Mouse (Mus musculus) MEL (cell line): ENCODE results near the gene Coq10a. TPM values are rescaled to one million over a fixed set of nuclear protein-coding genes. Genes with fewer than 3 reads are reported as not detected.

Experiments
- DNase-seq: peaks from one replicate; pipeline ENCODE4 v3.0.0; 2011; ENCODE audit warnings: low read depth, low spot score
- H3K27ac ChIP-seq: 2 replicates; pipeline ENCODE4 v1.5.1; 2012; ENCODE audit warnings: low read depth, mild to moderate bottlenecking, control low read depth, low read length, moderate library complexity; ENCODE audit not compliant: control insufficient read depth
- H3K27me3 ChIP-seq, 2 experiments: fragments of 150-350 bp in 1 of 2; sonication (generic) in 1 of 2; 2 replicates each; pipeline ENCODE4 v1.6.1; 2012; ENCODE audit warnings: low read length in 2 of 2, mild to moderate bottlenecking in 2 of 2, improper control_type of control experiment in 1 of 2, moderate library complexity in 1 of 2; ENCODE audit not compliant: insufficient read depth in 2 of 2, control insufficient read depth in 1 of 2
- H3K36me3 ChIP-seq, 2 experiments: 2 replicates each; pipeline ENCODE4 v1.6.1; 2012 to 2014; ENCODE audit warnings: low read length in 2 of 2, improper control_type of control experiment in 1 of 2, inconsistent platforms in 1 of 2, mild to moderate bottlenecking in 1 of 2; ENCODE audit not compliant: insufficient read depth in 2 of 2, control insufficient read depth in 1 of 2
- H3K4me1 ChIP-seq, 2 experiments: fragments of 150-350 bp in 1 of 2; sonication (generic) in 1 of 2; 2 replicates each; pipeline ENCODE4 v1.6.1; 2012; ENCODE audit warnings: low read length in 2 of 2, improper control_type of control experiment in 1 of 2, mild to moderate bottlenecking in 1 of 2; ENCODE audit not compliant: insufficient read depth in 2 of 2, control insufficient read depth in 1 of 2
- H3K4me3 ChIP-seq, 2 experiments: fragments of 150-350 bp in 1 of 2; sonication (generic) in 1 of 2; 2 replicates each; pipeline ENCODE4 v1.5.1; 2012; ENCODE audit warnings: low read depth in 2 of 2, low read length in 2 of 2, mild to moderate bottlenecking in 2 of 2, moderate library complexity in 2 of 2, control low read depth in 1 of 2, improper control_type of control experiment in 1 of 2; ENCODE audit not compliant: control insufficient read depth in 1 of 2, insufficient read depth in 1 of 2
- H3K79me2 ChIP-seq: 2 replicates; pipeline ENCODE4 v1.6.1; 2012; ENCODE audit warnings: mild to moderate bottlenecking, low read length, moderate library complexity; ENCODE audit not compliant: control insufficient read depth, poor library complexity, insufficient read depth
- H3K9ac ChIP-seq: 2 replicates; pipeline ENCODE4 v1.6.1; 2012; ENCODE audit warnings: low read depth, mild to moderate bottlenecking, control low read depth, low read length, moderate library complexity; ENCODE audit not compliant: control insufficient read depth, poor library complexity, severe bottlenecking
- H3K9me3 ChIP-seq: fragments of 150-350 bp; sonication (generic); replicated peaks from 2 replicates; pipeline ENCODE4 v1.6.1; 2012; ENCODE audit warnings: mild to moderate bottlenecking, low read length, improper control_type of control experiment, moderate library complexity; ENCODE audit not compliant: insufficient read depth
- CTCF ChIP-seq, 3 experiments: IDR thresholded peaks in 2 of 3; conservative IDR thresholded peaks in 1 of 3; 2 replicates each; pipeline ENCODE4 v1.5.1; 2011 to 2012; ENCODE audit warnings: low read length in 3 of 3, low read depth in 2 of 3, mild to moderate bottlenecking in 2 of 3, improper control_type of control experiment in 1 of 3, inconsistent platforms in 1 of 3, mixed read lengths in 1 of 3, moderate library complexity in 1 of 3; ENCODE audit not compliant: control insufficient read depth in 1 of 3, insufficient read depth in 1 of 3, poor library complexity in 1 of 3, severe bottlenecking in 1 of 3
- E2F4 ChIP-seq: IDR thresholded peaks from 2 replicates; pipeline ENCODE4 v1.6.1; 2011; ENCODE audit warnings: low read depth, low read length, improper control_type of control experiment, borderline replicate concordance
- GABPA ChIP-seq: IDR thresholded peaks from 2 replicates; pipeline ENCODE4 v1.6.1; 2012; ENCODE audit warnings: low read depth, mild to moderate bottlenecking, inconsistent platforms, low read length, improper control_type of control experiment, moderate library complexity
- GATA1 ChIP-seq: IDR thresholded peaks from 2 replicates; pipeline ENCODE4 v1.6.1; 2011; ENCODE audit warnings: low read depth, low read length, improper control_type of control experiment
- MAFK ChIP-seq: IDR thresholded peaks from 2 replicates; pipeline ENCODE4 v1.6.1; 2011; ENCODE audit warnings: low read depth, mild to moderate bottlenecking, low read length, improper control_type of control experiment, borderline replicate concordance
- MAX ChIP-seq: IDR thresholded peaks from 2 replicates; pipeline ENCODE4 v1.6.1; 2011; ENCODE audit warnings: low read length, improper control_type of control experiment
- MAZ ChIP-seq: IDR thresholded peaks from 2 replicates; pipeline ENCODE4 v1.6.1; 2012; ENCODE audit warnings: low read depth, mild to moderate bottlenecking, inconsistent platforms, low read length, improper control_type of control experiment
- MEF2A ChIP-seq: IDR thresholded peaks from 2 replicates; pipeline ENCODE4 v1.6.1; 2014; ENCODE audit warnings: low read depth, mild to moderate bottlenecking, inconsistent platforms, low read length, improper control_type of control experiment; ENCODE audit not compliant: poor library complexity, insufficient replicate concordance, severe bottlenecking; ENCODE audit errors: extremely low read depth
- MXI1 ChIP-seq: IDR thresholded peaks from 2 replicates; pipeline ENCODE4 v1.6.1; 2011; ENCODE audit warnings: mild to moderate bottlenecking, low read depth, low read length, improper control_type of control experiment
- MYC ChIP-seq: IDR thresholded peaks from 2 replicates; pipeline ENCODE4 v1.6.1; 2011; ENCODE audit warnings: low read depth, mild to moderate bottlenecking, low read length, improper control_type of control experiment, moderate library complexity
- NELFE ChIP-seq: IDR thresholded peaks from 2 replicates; pipeline ENCODE4 v1.6.1; 2011; ENCODE audit warnings: low read depth, low read length, improper control_type of control experiment
- NRF1 ChIP-seq: IDR thresholded peaks from 2 replicates; pipeline ENCODE4 v1.6.1; 2014; ENCODE audit warnings: low read depth, mild to moderate bottlenecking, inconsistent platforms, low read length, improper control_type of control experiment, moderate library complexity; ENCODE audit not compliant: poor library complexity, insufficient read depth, severe bottlenecking
- POLR2AphosphoS2 ChIP-seq: IDR thresholded peaks from 2 replicates; pipeline ENCODE4 v1.6.1; 2011; ENCODE audit warnings: low read length, improper control_type of control experiment
- POLR2AphosphoS5 ChIP-seq: IDR thresholded peaks from 2 replicates; pipeline ENCODE4 v1.6.1; 2012; ENCODE audit warnings: low read depth, borderline replicate concordance, mild to moderate bottlenecking, inconsistent platforms, low read length, moderate library complexity, mixed read lengths
- RAD21 ChIP-seq: IDR thresholded peaks from 2 replicates; pipeline ENCODE4 v1.6.1; 2011; ENCODE audit warnings: mild to moderate bottlenecking, low read depth, low read length, improper control_type of control experiment
- SIN3A ChIP-seq: IDR thresholded peaks from 2 replicates; pipeline ENCODE4 v1.6.1; 2012; ENCODE audit warnings: low read length, improper control_type of control experiment, inconsistent platforms
- SMC3 ChIP-seq: IDR thresholded peaks from 2 replicates; pipeline ENCODE4 v1.6.1; 2011; ENCODE audit warnings: low read depth, low read length, improper control_type of control experiment
- TAL1 ChIP-seq: IDR thresholded peaks from 2 replicates; pipeline ENCODE4 v1.6.1; 2012; ENCODE audit warnings: mild to moderate bottlenecking, inconsistent platforms, low read length, moderate library complexity, mixed read lengths
- TBP ChIP-seq: IDR thresholded peaks from 2 replicates; pipeline ENCODE4 v1.8.0; 2011; ENCODE audit warnings: low read depth, low read length, improper control_type of control experiment
- TCF12 ChIP-seq: IDR thresholded peaks from 2 replicates; pipeline ENCODE4 v1.6.1; 2014; ENCODE audit warnings: low read depth, mild to moderate bottlenecking, inconsistent platforms, low read length, improper control_type of control experiment, moderate library complexity
- USF1 ChIP-seq: IDR thresholded peaks from 2 replicates; pipeline ENCODE4 v1.6.1; 2014; ENCODE audit warnings: low read depth, mild to moderate bottlenecking, inconsistent platforms, low read length, improper control_type of control experiment, moderate library complexity
- USF2 ChIP-seq, 2 experiments: IDR thresholded peaks; 2 replicates each; pipeline ENCODE4 v1.6.1; 2011 to 2012; ENCODE audit warnings: improper control_type of control experiment in 2 of 2, low read length in 2 of 2, borderline replicate concordance in 1 of 2, inconsistent platforms in 1 of 2, low read depth in 1 of 2, mild to moderate bottlenecking in 1 of 2; ENCODE audit not compliant: insufficient read depth in 1 of 2
- ZC3H11A ChIP-seq: IDR thresholded peaks from 2 replicates; pipeline ENCODE4 v1.6.1; 2012; ENCODE audit warnings: low read depth, mild to moderate bottlenecking, inconsistent platforms, low read length, improper control_type of control experiment
- ZKSCAN1 ChIP-seq: IDR thresholded peaks from 2 replicates; pipeline ENCODE4 v1.6.1; 2012; ENCODE audit warnings: low read depth, mild to moderate bottlenecking, inconsistent platforms, low read length, improper control_type of control experiment, moderate library complexity
- ZMIZ1 ChIP-seq: IDR thresholded peaks from 2 replicates; pipeline ENCODE4 v1.6.1; 2012; ENCODE audit warnings: low read depth, mild to moderate bottlenecking, inconsistent platforms, low read length, improper control_type of control experiment, moderate library complexity
- ZNF384 ChIP-seq: IDR thresholded peaks from 2 replicates; pipeline ENCODE4 v1.6.1; 2012; ENCODE audit warnings: low read depth, mild to moderate bottlenecking, inconsistent platforms, low read length, improper control_type of control experiment
- polyA plus RNA-seq, 2 experiments: library from polyadenylated mRNA; stranded (reverse) in 1 of 2; unstranded in 1 of 2; fragments of >175 nt in 1 of 2; fragments of >200 nt in 1 of 2; gene quantifications; 2 replicates each; pipeline versions ENCODE4 v1.2.1 to v1.2.4; 2012; ENCODE audit warnings: low replicate concordance in 2 of 2, low read depth in 1 of 2; ENCODE audit not compliant: insufficient read length in 2 of 2, insufficient read depth in 1 of 2, missing spikeins in 1 of 2
- total RNA-seq: library from RNA; depleted of rRNA; stranded (reverse); fragments of 300-350 nt; gene quantifications from 2 replicates; pipeline ENCODE4 v1.2.3, GENCODE M21; 2012

Gene Coq10a
- total and polyA plus RNA-seq, 3 experiments, result 7.7 to 14.1 TPM; not detected in 1

DNA sequence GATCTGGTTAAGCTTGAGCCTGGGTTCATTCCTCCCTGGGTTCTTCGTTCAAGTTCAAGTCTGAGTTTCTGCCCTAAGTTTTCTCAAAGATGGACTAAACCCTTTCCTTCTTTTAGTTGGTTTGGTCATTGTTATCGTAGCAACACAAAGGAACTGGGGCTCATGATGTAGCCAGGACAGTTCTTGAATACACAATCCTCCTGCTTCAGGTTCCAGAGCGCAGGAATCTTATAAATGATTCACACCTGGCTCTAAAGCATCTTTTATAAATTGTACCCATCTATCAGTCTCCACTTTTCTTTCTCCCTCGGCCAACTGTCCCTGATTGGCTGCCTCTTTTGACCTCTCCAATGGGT is 7.3 kb upstream of the Coq10a start:
- peak overlapping the region; percentile 59 for H3K27ac ChIP-seq

GRCm38 (mm10) chr10:128374393-128374792 is 5.6 kb upstream of the Coq10a start:
- Histone ChIP-seq H3K4me3 (no peak overlapping the region), H3K79me2 (peaks cover 22% of the 10 kb centered on the region), H3K36me3 (peaks cover 0 to 9% of the 10 kb centered on the region in 2 experiments; a peak in 2 of 4 replicates), H3K9me3 (no peaks in the 10 kb centered on the region)
- TF ChIP-seq SMC3 (peak; percentile 47; the same call in 1 of the 2 replicates), ZNF384 (peak; percentile 80), RAD21 (peak; percentile 49), MAZ (0 out of 2 replicates have a peak, but pooled peaks have one; percentile 43), ZC3H11A (peak; percentile 24; the same call in 1 of the 2 replicates), TCF12 (no peak), NRF1 (no peak), GATA1 (no peak), CTCF (IDR thresholded peaks at IDR 0.05 in 2 of 3, conservative IDR thresholded peaks at IDR 0.05 in 1 of 3; ENCODE audit: control insufficient read depth in 1 of 3, insufficient read depth in 1 of 3, low read depth in 2 of 3, low read length in 3 of 3, poor library complexity in 1 of 3, severe bottlenecking in 1 of 3) (peak; percentile 46 to 70 (median 60); a peak in 5 of 6 replicates), E2F4 (no peak), NELFE (no peak), MEF2A (no peak)
- TF ChIP-seq, all 39 proteins: peak for 6
- peak; percentile 82 for DNase-seq
- Histone ChIP-seq H3K27ac (no peak overlapping the region; the same call in 1 of the 2 replicates), H3K27me3 (no peaks in the 10 kb centered on the region), H3K4me1 (peaks cover 3 to 18% of the 10 kb centered on the region in 2 experiments), H3K9ac (no peak overlapping the region)

More for the DNA sequence above, 7.3 kb upstream of the Coq10a start:
- Histone ChIP-seq H3K9ac (peak overlapping the region; percentile 91), H3K4me1 (peaks cover 0 to 14% of the 10 kb centered on the region in 2 experiments), H3K79me2 (peaks cover 22% of the 10 kb centered on the region), H3K36me3 (peaks cover 2 to 8% of the 10 kb centered on the region in 2 experiments), H3K9me3 (no peaks in the 10 kb centered on the region), H3K4me3 (peak overlapping the region; percentile 74 to 83), H3K27me3 (no peaks in the 10 kb centered on the region)
- TF ChIP-seq USF2 (IDR thresholded peaks at IDR 0.05; ENCODE audit: borderline replicate concordance in 1 of 2, insufficient read depth in 1 of 2, low read depth in 1 of 2, low read length in 2 of 2) (no peak), E2F4 (no peak), MAFK (no peak), ZKSCAN1 (no peak), SMC3 (no peak), TAL1 (no peak), MAX (no peak), POLR2AphosphoS5 (no peak), CTCF (IDR thresholded peaks at IDR 0.05 in 2 of 3, conservative IDR thresholded peaks at IDR 0.05 in 1 of 3; ENCODE audit: control insufficient read depth in 1 of 3, insufficient read depth in 1 of 3, low read depth in 2 of 3, low read length in 3 of 3, poor library complexity in 1 of 3, severe bottlenecking in 1 of 3) (no peak), SIN3A (no peak), MEF2A (no peak), TBP (no peak), USF1 (no peak), MAZ (no peak), POLR2AphosphoS2 (no peak), RAD21 (no peak), GABPA (no peak), MXI1 (no peak), ZMIZ1 (no peak), MYC (no peak)
- DNase-seq, result no peak
